Mouse (Mus musculus) embryonic stem cell, embryonic (primary cell): ENCODE measurements around the gene F3.
"Not testable (repeated sequence)": the region's sequence is repeated elsewhere in the genome, so short reads cannot be mapped to it uniquely, and the experiment has no call there.

Experiments
- CTCF ChIA-PET, 4 experiments: fragments of 300-600 bp in 2 of 4; fragments of 350-600 bp in 2 of 4; sonication (Branson Sonifier 250); formaldehyde crosslinking; loops; one replicate each; lab custom pipeline; 2022; ENCODE audit warnings: inconsistent platforms in 2 of 4; lab: Charles Lee
- POLR2A ChIA-PET, 4 experiments: fragments of 300-600 bp in 2 of 4; fragments of 350-600 bp in 2 of 4; sonication (Branson Sonifier 250); formaldehyde crosslinking; loops; one replicate each; lab custom pipeline; 2022; ENCODE audit warnings: antibody characterized with exemption in 4 of 4, inconsistent platforms in 1 of 4; lab: Charles Lee

The F3 gene

GRCm38 (mm10) chr3:121758373-121758772 is 35.0 kb downstream of the F3 start:
- ChIA-PET POLR2A (interaction anchor here in 3 of 4 experiments (0.5 to 2.4 kb wide), 10 partner anchors 17 to 219 kb away, joined by 3 to 15 read pairs (median 4); no protein-coding TSS in a partner anchor), CTCF (no interaction called here)

GRCm38 (mm10) chr3:121762056-121762852 is 38.9 kb downstream of the F3 start:
- CTCF ChIA-PET, result interaction anchor here in 3 of 4 experiments (0.6 to 3.3 kb wide), 4 partner anchors 26 to 226 kb away, joined by 3 to 11 read pairs (median 4); no protein-coding TSS in a partner anchor
- POLR2A ChIA-PET, result interaction anchor here in 3 of 4 experiments (0.7 to 3.2 kb wide), 9 partner anchors 20 to 222 kb away, joined by 3 to 20 read pairs (median 3); no protein-coding TSS in a partner anchor

- ChIA-PET CTCF (interaction anchor here in 3 of 4 experiments (0.7 to 1.5 kb wide), 4 partner anchors 12 to 140 kb away, joined by 3 to 6 read pairs (median 4); no protein-coding TSS in a partner anchor), POLR2A (interaction anchor here in 1 of 4 experiments (1.2 to 1.9 kb wide), 2 partner anchors 11 to 29 kb away, joined by 4 to 5 read pairs; no protein-coding TSS in a partner anchor)
These were observed 42.7 kb downstream of the F3 start for GRCm38 (mm10) chr3:121766048-121766447.

GRCm38 (mm10) chr3:121766818-121767217 is 43.5 kb downstream of the F3 start:
- CTCF ChIA-PET, result interaction anchor here in 3 of 4 experiments (0.6 to 1.5 kb wide), 6 partner anchors 11 to 354 kb away, joined by 3 to 6 read pairs (median 4); no protein-coding TSS in a partner anchor

GRCm38 (mm10) chr3:121768770-121769169 is 45.4 kb downstream of the F3 start:
- ChIA-PET CTCF (interaction anchor here (0.5 to 2.4 kb wide), 26 partner anchors 9 to 1760 kb away, joined by 3 to 11 read pairs (median 4); partner anchors contain the start of genes Abcd3 (in 1 of the 4) and F3 (in 1 of the 4)), POLR2A (interaction anchor here in 2 of 4 experiments (0.7 to 3.2 kb wide), 10 partner anchors 9 to 233 kb away, joined by 3 to 14 read pairs (median 4); partner anchors contain the start of gene Abcd3 (in 2 of the 2))

More at GRCm38 (mm10) chr3:121766818-121767217, 43.5 kb downstream of the F3 start:
- POLR2A ChIA-PET, result interaction anchor here in 2 of 4 experiments (0.8 to 1.4 kb wide), 4 partner anchors 12 to 227 kb away, joined by 3 to 4 read pairs (median 3); no protein-coding TSS in a partner anchor

GRCm38 (mm10) chr3:121773336-121773735 is 50.0 kb downstream of the F3 start:
- CTCF ChIA-PET, result not testable (repeated sequence)
- POLR2A ChIA-PET, result interaction anchor here in 2 of 4 experiments (0.6 kb wide), 2 partner anchors 9 to 16 kb away, joined by 3 to 4 read pairs; no protein-coding TSS in a partner anchor

GRCm38 (mm10) chr3:121777943-121778342 is 54.6 kb downstream of the F3 start:
- POLR2A ChIA-PET, result interaction anchor here in 3 of 4 experiments (0.7 to 1.5 kb wide), 9 partner anchors 9 to 241 kb away, joined by 3 to 7 read pairs (median 4); partner anchors contain the start of gene Abcd3 (in 1 of the 3)

GRCm38 (mm10) chr3:121783020-121783419 is 59.7 kb downstream of the F3 start:
- POLR2A ChIA-PET, result interaction anchor here in 2 of 4 experiments (0.6 to 2.4 kb wide), 5 partner anchors 10 to 47 kb away, joined by 3 to 5 read pairs (median 3); partner anchors contain the start of gene Abcd3 (in 1 of the 2)
- CTCF ChIA-PET, result no interaction called here

More at GRCm38 (mm10) chr3:121777943-121778342, 54.6 kb downstream of the F3 start:
- CTCF ChIA-PET, result interaction anchor here (0.6 to 1.9 kb wide), 17 partner anchors 9 to 688 kb away, joined by 3 to 11 read pairs (median 3); no protein-coding TSS in a partner anchor
